Mouse (Mus musculus) hindbrain, embryonic 16.5 days (tissue): ENCODE measurements around the gene Ap1b1. TPM values are rescaled to one million over a fixed set of nuclear protein-coding genes. Genes with fewer than 3 reads are reported as not detected.
A peak's percentile ranks its signal among the peaks of the same experiment; 100 is the strongest.

ENCODE experiments used
- ATAC-seq: fragments of 200-750 bp; cut with Nextera tagmentation; 2 replicates; pipeline ENCODE4 v1.8.0; 2017; ENCODE audit warnings: moderate TSS enrichment, moderate library complexity
- H3K27ac ChIP-seq: fragments of 300-500 bp; sonication (generic); 2 replicates; pipeline ENCODE4 v1.5.1; 2014; ENCODE audit warnings: low read depth, mild to moderate bottlenecking, control low read depth, low read length, moderate library complexity
- H3K27me3 ChIP-seq: fragments of 300-500 bp; sonication (generic); replicated peaks from 2 replicates; pipeline ENCODE4 v1.6.1; 2014; ENCODE audit warnings: low read length; ENCODE audit not compliant: control insufficient read depth, insufficient read depth
- H3K36me3 ChIP-seq: fragments of 300-500 bp; sonication (generic); 2 replicates; pipeline ENCODE4 v1.6.1; 2014; ENCODE audit warnings: mild to moderate bottlenecking, low read length, moderate library complexity, mixed read lengths; ENCODE audit not compliant: control insufficient read depth, insufficient read depth
- H3K4me1 ChIP-seq: fragments of 300-500 bp; sonication (generic); 2 replicates; pipeline ENCODE4 v1.6.1; 2014; ENCODE audit warnings: low read depth, low read length; ENCODE audit not compliant: control insufficient read depth, insufficient read depth
- H3K4me2 ChIP-seq: fragments of 300-500 bp; sonication (generic); 2 replicates; pipeline ENCODE4 v1.6.1; 2014; ENCODE audit warnings: mild to moderate bottlenecking, low read length, control low read depth, moderate library complexity
- H3K4me3 ChIP-seq: fragments of 300-500 bp; sonication (generic); 2 replicates; pipeline ENCODE4 v1.5.1; 2014; ENCODE audit warnings: mild to moderate bottlenecking, low read length, control low read depth, moderate library complexity
- H3K9ac ChIP-seq: fragments of 300-500 bp; sonication (generic); 2 replicates; pipeline ENCODE4 v1.6.1; 2014; ENCODE audit warnings: low read depth, mild to moderate bottlenecking, control low read depth, low read length, moderate library complexity
- H3K9me3 ChIP-seq: fragments of 300-500 bp; sonication (generic); 2 replicates; pipeline ENCODE4 v1.6.1; 2014; ENCODE audit warnings: mild to moderate bottlenecking, low read length, moderate library complexity; ENCODE audit not compliant: control insufficient read depth
- WGBS: fragments of 180-500 bp; shearing (Covaris S2); extraction: QIAGEN DNeasy Blood & Tissue Kit; methylation state at CpG from one replicate; pipeline ENCODE4 v1.1.7; 2014; 5-methylcytosine and 5-hydroxymethylcytosine counted together
- polyA plus RNA-seq: library from polyadenylated mRNA; unstranded; fragments of >200 nt; fragmentation: Nextera tagmentation; extraction: Ambion mirVana; gene quantifications from 2 replicates; pipeline ENCODE4 v1.2.1, GENCODE M21; 2015

Ap1b1 gene
- polyA plus RNA-seq, 1 experiment from 2014 or later, result 102 TPM

- Histone ChIP-seq H3K4me2 (no peak overlapping the region), H3K4me3 (no peak overlapping the region), H3K27ac (no peak overlapping the region), H3K27me3 (no peaks in the 10 kb centered on the region), H3K4me1 (peaks cover 10% of the 10 kb centered on the region), H3K36me3 (no peaks in the 10 kb centered on the region), H3K9ac (no peak overlapping the region), H3K9me3 (no peaks in the 10 kb centered on the region)
- no peak for ATAC-seq
- 71% methylated on average over 3 of the region's 3 CpGs for WGBS
Measured at GRCm38 (mm10) chr11:4983010-4983409, 3.6 kb upstream of the Ap1b1 start.

GRCm38 (mm10) chr11:4983538-4983937, 3.1 kb upstream of the Ap1b1 start:
- WGBS, result 79% methylated on average over 2 of the region's 2 CpGs
- ATAC-seq, result no peak
- Histone ChIP-seq H3K4me1 (peaks cover 10% of the 10 kb centered on the region), H3K27me3 (no peaks in the 10 kb centered on the region), H3K9me3 (no peaks in the 10 kb centered on the region), H3K4me2 (no peak overlapping the region), H3K4me3 (no peak overlapping the region), H3K27ac (no peak overlapping the region), H3K36me3 (no peaks in the 10 kb centered on the region), H3K9ac (no peak overlapping the region)

- no peak for ATAC-seq
- Histone ChIP-seq H3K36me3 (no peaks in the 10 kb centered on the region), H3K4me3 (no peak overlapping the region), H3K9me3 (no peaks in the 10 kb centered on the region), H3K4me2 (peak overlapping the region; percentile 35), H3K4me1 (peaks cover 10% of the 10 kb centered on the region), H3K9ac (peak overlapping the region; percentile 25; the same call in 1 of the 2 replicates), H3K27me3 (no peaks in the 10 kb centered on the region), H3K27ac (no peak overlapping the region)
- WGBS, result 5% methylated on average over 5 of the region's 5 CpGs
Measured at GRCm38 (mm10) chr11:4984249-4984648, 2.4 kb upstream of the Ap1b1 start.

- ATAC-seq, result no peak
Measured at GRCm38 (mm10) chr11:4984799-4985198, 1.8 kb upstream of the Ap1b1 start.

GRCm38 (mm10) chr11:4987487-4987852, 846 bp downstream of the Ap1b1 start:
- Histone ChIP-seq H3K27ac (peak overlapping the region; percentile 45; the same call in 1 of the 2 replicates), H3K9me3 (no peaks in the 10 kb centered on the region), H3K27me3 (no peaks in the 10 kb centered on the region), H3K4me3 (peak overlapping the region; percentile 50), H3K4me1 (peaks cover 10% of the 10 kb centered on the region), H3K36me3 (no peaks in the 10 kb centered on the region; the same call in 1 of the 2 replicates), H3K4me2 (peak overlapping the region; percentile 67), H3K9ac (peak overlapping the region; percentile 74)
- ATAC-seq, result no peak
- WGBS, result 62% methylated on average over 11 of the region's 11 CpGs

More at GRCm38 (mm10) chr11:4984799-4985198, 1.8 kb upstream of the Ap1b1 start:
- no peaks in the 10 kb centered on the region; the same call in 1 of the 2 replicates for H3K36me3 ChIP-seq
- H3K9me3 ChIP-seq, result no peaks in the 10 kb centered on the region
- H3K9ac ChIP-seq, result no peak overlapping the region
- H3K27me3 ChIP-seq, result no peaks in the 10 kb centered on the region
- H3K27ac ChIP-seq, result no peak overlapping the region
- no peak overlapping the region for H3K4me3 ChIP-seq
- H3K4me2 ChIP-seq, result no peak overlapping the region
- WGBS, result 86% methylated on average over 3 of the region's 3 CpGs
- peaks cover 10% of the 10 kb centered on the region for H3K4me1 ChIP-seq

- Histone ChIP-seq H3K4me3 (no peak overlapping the region), H3K9ac (no peak overlapping the region), H3K27me3 (no peaks in the 10 kb centered on the region), H3K36me3 (no peaks in the 10 kb centered on the region; the same call in 1 of the 2 replicates), H3K4me2 (no peak overlapping the region), H3K27ac (no peak overlapping the region), H3K4me1 (peaks cover 8% of the 10 kb centered on the region), H3K9me3 (no peaks in the 10 kb centered on the region)
- 75% methylated on average over 3 of the region's 3 CpGs for WGBS
- no peak for ATAC-seq
Measured at GRCm38 (mm10) chr11:4989187-4989586, 2.6 kb downstream of the Ap1b1 start.

GRCm38 (mm10) chr11:4992471-4992870, 5.8 kb downstream of the Ap1b1 start:
- no peaks in the 10 kb centered on the region for H3K9me3 ChIP-seq
- H3K9ac ChIP-seq, result no peak overlapping the region
- peaks cover 5% of the 10 kb centered on the region for H3K4me1 ChIP-seq
- no peak overlapping the region for H3K27ac ChIP-seq
- 90% methylated on average over 2 of the region's 2 CpGs for WGBS
- ATAC-seq, result no peak
- no peak overlapping the region for H3K4me3 ChIP-seq
- H3K36me3 ChIP-seq, result no peaks in the 10 kb centered on the region; the same call in 1 of the 2 replicates
- H3K4me2 ChIP-seq, result no peak overlapping the region
- no peaks in the 10 kb centered on the region for H3K27me3 ChIP-seq

GRCm38 (mm10) chr11:4995676-4996075, 9.1 kb downstream of the Ap1b1 start:
- no peak for ATAC-seq
- Histone ChIP-seq H3K9me3 (no peaks in the 10 kb centered on the region), H3K4me3 (no peak overlapping the region), H3K4me1 (no peaks in the 10 kb centered on the region), H3K27me3 (no peaks in the 10 kb centered on the region), H3K4me2 (no peak overlapping the region), H3K36me3 (no peaks in the 10 kb centered on the region), H3K9ac (no peak overlapping the region), H3K27ac (no peak overlapping the region)
- WGBS, result 95% methylated on average over 3 of the region's 3 CpGs

GRCm38 (mm10) chr11:4996621-4997199, 10.1 kb downstream of the Ap1b1 start:
- H3K4me3 ChIP-seq, result no peak overlapping the region
- 85% methylated on average over 5 of the region's 5 CpGs for WGBS
- ATAC-seq, result no peak

More at GRCm38 (mm10) chr11:4996621-4997199, 10.1 kb downstream of the Ap1b1 start:
- H3K36me3 ChIP-seq, result no peaks in the 10 kb centered on the region
- no peaks in the 10 kb centered on the region for H3K27me3 ChIP-seq
- H3K9ac ChIP-seq, result no peak overlapping the region
- no peak overlapping the region for H3K4me2 ChIP-seq
- no peaks in the 10 kb centered on the region for H3K4me1 ChIP-seq
- H3K27ac ChIP-seq, result no peak overlapping the region
- no peaks in the 10 kb centered on the region for H3K9me3 ChIP-seq
